Mouse (Mus musculus) embryonic facial prominence, embryonic 13.5 days (tissue): ENCODE data around the gene Bbs9. TPM values are rescaled to one million over a fixed set of nuclear protein-coding genes. Genes with fewer than 3 reads are reported as not detected.
"Not testable (repeated sequence)": the region's sequence is repeated elsewhere in the genome, so short reads cannot be mapped to it uniquely, and the experiment has no call there.

ENCODE experiments used
- ATAC-seq: fragments of 200-750 bp; cut with Nextera tagmentation; 2 replicates; pipeline ENCODE4 v1.8.0; 2017; ENCODE audit warnings: low read depth; ENCODE audit not compliant: insufficient number of reproducible peaks, insufficient read depth, low FRiP score, low TSS enrichment
- H3K27ac ChIP-seq: fragments of 300-500 bp; sonication (generic); 2 replicates; pipeline ENCODE4 v1.5.1; 2015; ENCODE audit warnings: moderate library complexity, mild to moderate bottlenecking, inconsistent platforms
- H3K27me3 ChIP-seq: fragments of 300-500 bp; sonication (generic); 2 replicates; pipeline ENCODE4 v1.6.1; 2015; ENCODE audit warnings: mild to moderate bottlenecking, inconsistent platforms
- H3K36me3 ChIP-seq: fragments of 300-500 bp; sonication (generic); 2 replicates; pipeline ENCODE4 v1.6.1; 2015; ENCODE audit warnings: mild to moderate bottlenecking, inconsistent platforms
- H3K4me1 ChIP-seq: fragments of 300-500 bp; sonication (generic); 2 replicates; pipeline ENCODE4 v1.6.1; 2015; ENCODE audit warnings: inconsistent platforms
- H3K4me2 ChIP-seq: fragments of 300-500 bp; sonication (generic); 2 replicates; pipeline ENCODE4 v1.6.1; 2015; ENCODE audit warnings: moderate library complexity, mild to moderate bottlenecking, inconsistent platforms
- H3K4me3 ChIP-seq: fragments of 300-500 bp; sonication (generic); 2 replicates; pipeline ENCODE4 v1.5.1; 2015; ENCODE audit warnings: mild to moderate bottlenecking, inconsistent platforms
- H3K9ac ChIP-seq: fragments of 300-500 bp; sonication (generic); 2 replicates; pipeline ENCODE4 v1.6.1; 2015; ENCODE audit warnings: mild to moderate bottlenecking, inconsistent platforms
- H3K9me3 ChIP-seq: fragments of 300-500 bp; sonication (generic); 2 replicates; pipeline ENCODE4 v1.6.1; 2016; ENCODE audit warnings: inconsistent platforms
- WGBS: fragments of 180-500 bp; shearing (Covaris S2); methylation state at CpG from one replicate; pipeline ENCODE4 v1.1.7; 2015; ENCODE audit warnings: mixed read lengths; 5-methylcytosine and 5-hydroxymethylcytosine counted together
- polyA plus RNA-seq: library from polyadenylated mRNA; unstranded; fragments of >200 nt; fragmentation: Nextera tagmentation; extraction: Ambion mirVana; gene quantifications from 2 replicates; pipeline ENCODE4 v1.2.1, GENCODE M21; 2015

Bbs9 gene
- polyA plus RNA-seq, 1 experiment from 2014 or later = 13.8 TPM

GRCm38 (mm10) chr9:22702812-22703367 lies 227.4 kb downstream of the Bbs9 start:
- Histone ChIP-seq H3K9me3 (no peaks in the 10 kb centered on the region; the same call in 1 of the 2 replicates), H3K36me3 (0 out of 2 replicates have a peak, but pooled peaks cover 2% of the 10 kb centered on the region), H3K27me3 (peaks cover 15% of the 10 kb centered on the region), H3K4me2 (no peak overlapping the region), H3K4me3 (no peak overlapping the region), H3K27ac (no peak overlapping the region), H3K4me1 (0 out of 2 replicates have a peak, but pooled peaks cover 7% of the 10 kb centered on the region), H3K9ac (no peak overlapping the region)
- 88% methylated on average over 4 of the region's 4 CpGs for WGBS
- ATAC-seq = no peak

GRCm38 (mm10) chr9:22703541-22703940 lies 228.0 kb downstream of the Bbs9 start:
- no peak overlapping the region for H3K9ac ChIP-seq
- 0 out of 2 replicates have a peak, but pooled peaks cover 2% of the 10 kb centered on the region for H3K4me1 ChIP-seq
- ATAC-seq = no peak
- H3K27me3 ChIP-seq = peaks cover 9% of the 10 kb centered on the region
- 0 out of 2 replicates have a peak, but pooled peaks cover 2% of the 10 kb centered on the region for H3K36me3 ChIP-seq
- no peaks in the 10 kb centered on the region; the same call in 1 of the 2 replicates for H3K9me3 ChIP-seq
- H3K27ac ChIP-seq = no peak overlapping the region
- H3K4me2 ChIP-seq = no peak overlapping the region
- WGBS = 97% methylated on average over 2 of the region's 2 CpGs
- H3K4me3 ChIP-seq = no peak overlapping the region

DNA sequence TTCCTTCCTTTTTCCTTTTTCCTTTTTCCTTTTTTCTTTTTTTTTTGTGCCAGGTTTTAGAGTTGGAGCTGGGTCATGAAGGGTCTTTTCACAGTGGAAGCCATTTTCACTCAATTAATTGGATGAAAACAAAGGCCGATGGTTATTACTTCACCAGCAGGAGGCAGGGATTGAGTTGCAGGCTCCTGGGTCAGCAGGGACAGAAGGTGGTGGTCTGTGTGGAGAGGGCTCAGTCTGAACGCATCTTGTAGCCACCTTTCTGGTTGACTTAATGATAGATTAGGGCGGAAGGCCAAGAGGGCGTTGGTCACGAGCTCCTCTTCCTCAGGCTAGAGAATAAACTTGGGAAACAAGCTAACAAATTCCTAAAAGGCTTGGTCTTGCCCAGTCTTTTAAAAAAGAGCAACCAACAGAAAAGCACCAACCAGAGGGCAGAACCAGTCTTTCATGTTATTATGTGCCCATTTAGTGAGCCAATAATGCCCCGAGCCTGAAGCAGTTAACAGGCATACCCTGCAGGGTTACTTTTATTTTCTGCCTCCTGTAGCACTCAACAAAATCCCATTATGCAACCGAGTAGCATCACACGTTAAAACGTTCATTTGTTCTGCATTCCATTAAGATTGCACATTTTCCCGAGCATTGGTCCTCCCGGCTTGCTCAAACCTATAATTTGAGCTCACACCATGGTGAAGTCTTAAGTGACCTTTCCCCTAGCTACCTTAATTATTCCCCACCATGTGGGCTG lies 231.8 kb downstream of the Bbs9 start:
- no peak overlapping the region for H3K4me3 ChIP-seq
- no peak overlapping the region for H3K27ac ChIP-seq
- ATAC-seq = no peak
- whole genome bisulfite sequencing = 24% methylated on average over 11 of the region's 11 CpGs
- peaks cover 11% of the 10 kb centered on the region; the same call in 1 of the 2 replicates for H3K4me1 ChIP-seq
- H3K9ac ChIP-seq = no peak overlapping the region
- H3K9me3 ChIP-seq = no peaks in the 10 kb centered on the region; the same call in 1 of the 2 replicates
- H3K36me3 ChIP-seq = no peaks in the 10 kb centered on the region
- peaks cover 12% of the 10 kb centered on the region for H3K27me3 ChIP-seq
- no peak overlapping the region for H3K4me2 ChIP-seq

DNA sequence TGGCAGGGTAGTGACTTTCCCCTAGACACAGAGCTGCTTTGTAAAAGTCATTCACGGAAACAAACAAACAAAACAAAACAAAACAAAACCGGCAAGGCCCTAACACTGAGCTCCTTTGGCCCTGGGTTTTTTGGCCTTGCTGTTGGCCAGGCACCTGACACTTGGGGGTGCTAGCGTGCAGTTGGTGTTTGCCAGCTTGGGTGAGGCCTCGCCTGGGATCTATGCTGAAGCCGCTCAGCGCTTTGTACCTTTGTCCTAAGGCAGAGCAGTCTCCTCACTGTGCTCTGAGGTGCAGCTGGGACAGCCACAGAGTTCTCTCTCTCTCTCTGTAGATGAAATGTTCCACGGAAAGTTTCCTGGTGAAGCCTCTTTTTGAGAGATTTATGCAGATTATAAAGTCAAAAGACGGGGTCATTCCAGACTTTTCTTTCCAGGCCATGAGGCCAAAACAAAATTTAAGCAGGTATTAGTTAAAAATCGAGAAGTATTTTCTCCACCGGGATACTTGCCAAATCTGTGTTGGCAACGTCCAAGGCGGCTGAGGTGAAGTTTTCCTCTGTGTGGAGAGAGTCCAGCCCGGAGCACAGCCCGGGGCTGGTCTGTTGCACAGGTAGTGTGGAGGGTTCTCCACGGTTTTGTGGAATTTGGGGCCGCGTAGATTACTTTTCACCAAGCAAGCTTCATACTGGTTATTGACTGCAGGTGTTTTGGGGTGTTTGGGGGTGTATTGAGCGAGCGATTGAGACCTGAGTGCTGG lies 233.6 kb downstream of the Bbs9 start:
- WGBS = 37% methylated on average over 19 of the region's 19 CpGs
- no peak for ATAC-seq
- peaks cover 11% of the 10 kb centered on the region; the same call in 1 of the 2 replicates for H3K4me1 ChIP-seq
- no peak overlapping the region for H3K4me3 ChIP-seq
- H3K36me3 ChIP-seq = no peaks in the 10 kb centered on the region
- H3K9me3 ChIP-seq = no peaks in the 10 kb centered on the region
- H3K27ac ChIP-seq = peak overlapping the region; percentile 34; the same call in 1 of the 2 replicates
- H3K27me3 ChIP-seq = peaks cover 12% of the 10 kb centered on the region
- no peak overlapping the region for H3K4me2 ChIP-seq
- H3K9ac ChIP-seq = no peak overlapping the region

GRCm38 (mm10) chr9:22710032-22710431 lies 234.5 kb downstream of the Bbs9 start:
- Histone ChIP-seq H3K9ac (no peak overlapping the region), H3K4me2 (no peak overlapping the region), H3K9me3 (no peaks in the 10 kb centered on the region), H3K27me3 (peaks cover 12% of the 10 kb centered on the region), H3K4me3 (no peak overlapping the region), H3K4me1 (peaks cover 11% of the 10 kb centered on the region; the same call in 1 of the 2 replicates), H3K27ac (0 out of 2 replicates have a peak overlapping the region, but pooled peaks have one; percentile 34), H3K36me3 (no peaks in the 10 kb centered on the region)
- no peak for ATAC-seq
- WGBS = 68% methylated on average over 7 of the region's 7 CpGs

DNA sequence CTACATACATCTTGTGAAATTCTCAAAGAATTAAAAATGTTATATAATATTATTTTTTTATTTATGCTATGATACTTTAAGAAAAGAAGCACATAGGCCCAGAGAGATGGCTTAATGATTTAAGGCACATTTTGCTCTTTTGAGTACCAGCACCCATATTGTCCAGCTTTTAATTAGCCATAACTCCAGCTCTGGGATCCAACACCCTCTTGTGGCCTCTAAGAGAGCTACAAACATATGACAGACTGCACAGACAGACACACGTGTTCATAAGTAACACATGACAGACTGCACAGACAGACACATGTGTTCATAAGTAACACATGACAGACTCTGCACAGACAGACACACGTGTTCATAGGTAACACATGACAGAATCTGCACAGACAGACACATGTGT lies 235.8 kb downstream of the Bbs9 start:
- no peak for ATAC-seq
- H3K4me2 ChIP-seq = no peak overlapping the region

DNA sequence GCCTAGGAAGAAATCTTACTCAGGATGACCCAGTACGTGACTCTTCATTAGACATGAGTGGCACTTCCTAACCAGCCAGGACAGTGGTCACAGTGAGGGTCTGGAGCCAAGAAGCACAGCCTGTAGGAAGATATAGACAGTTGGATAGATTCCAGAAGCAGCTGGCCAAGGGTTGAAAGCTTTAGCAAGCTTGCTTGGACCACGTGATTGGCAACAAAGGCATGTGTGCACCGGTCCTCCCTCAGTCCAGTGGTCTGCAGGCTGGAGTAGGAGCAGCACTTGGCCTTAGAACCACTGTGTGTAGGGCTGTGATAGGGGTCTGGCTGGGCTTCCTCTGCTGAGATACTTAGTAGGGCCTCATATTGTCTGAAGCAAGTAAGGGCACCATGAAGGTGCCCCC lies 237.2 kb downstream of the Bbs9 start:
- no peak overlapping the region for H3K9ac ChIP-seq
- peaks cover 8% of the 10 kb centered on the region; the same call in 1 of the 2 replicates for H3K4me1 ChIP-seq
- no peak overlapping the region for H3K4me3 ChIP-seq
- no peaks in the 10 kb centered on the region for H3K9me3 ChIP-seq
- 79% methylated on average over 3 of the region's 3 CpGs for WGBS
- no peak overlapping the region for H3K27ac ChIP-seq
- ATAC-seq = no peak
- H3K27me3 ChIP-seq = peaks cover 9% of the 10 kb centered on the region; the same call in 1 of the 2 replicates
- no peak overlapping the region for H3K4me2 ChIP-seq
- H3K36me3 ChIP-seq = no peaks in the 10 kb centered on the region

More for the DNA sequence above, 235.8 kb downstream of the Bbs9 start:
- Histone ChIP-seq H3K4me3 (no peak overlapping the region), H3K4me1 (peaks cover 11% of the 10 kb centered on the region; the same call in 1 of the 2 replicates), H3K27ac (no peak overlapping the region), H3K27me3 (peaks cover 11% of the 10 kb centered on the region), H3K9me3 (no peaks in the 10 kb centered on the region), H3K9ac (no peak overlapping the region), H3K36me3 (no peaks in the 10 kb centered on the region)
- WGBS = 84% methylated on average over 2 of the region's 2 CpGs

GRCm38 (mm10) chr9:22713286-22713685 lies 237.8 kb downstream of the Bbs9 start:
- H3K9ac ChIP-seq, H3K9me3 ChIP-seq, H3K27ac ChIP-seq, H3K27me3 ChIP-seq, H3K4me1 ChIP-seq, H3K4me2 ChIP-seq, H3K4me3 ChIP-seq, H3K36me3 ChIP-seq, ATAC-seq: not testable (repeated sequence)
- 30% methylated on average over 4 of the region's 4 CpGs for WGBS

DNA sequence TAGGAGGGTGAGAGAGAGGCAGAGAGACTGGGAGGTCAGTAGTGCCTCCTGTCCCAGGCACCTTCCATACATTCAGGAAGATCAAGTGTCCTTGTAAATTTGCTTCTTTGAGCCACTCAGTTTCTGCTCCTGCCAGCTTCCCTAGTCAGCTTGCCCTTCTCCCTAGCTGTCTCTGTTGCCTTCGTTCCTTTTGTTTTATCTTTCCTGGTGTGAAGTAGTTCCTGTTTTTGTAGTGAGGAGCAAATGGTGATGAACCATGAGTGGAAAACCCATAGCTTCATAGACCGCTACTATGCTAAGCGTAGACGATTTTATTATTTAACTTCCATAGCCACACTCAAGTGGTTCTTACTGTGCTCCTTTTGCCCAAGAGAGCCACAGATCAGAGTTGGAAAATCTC lies 242.1 kb downstream of the Bbs9 start:
- Histone ChIP-seq H3K9ac (no peak overlapping the region), H3K36me3 (no peaks in the 10 kb centered on the region), H3K27ac (no peak overlapping the region), H3K4me3 (no peak overlapping the region), H3K9me3 (no peaks in the 10 kb centered on the region), H3K4me1 (no peaks in the 10 kb centered on the region), H3K27me3 (no peaks in the 10 kb centered on the region), H3K4me2 (no peak overlapping the region)
- WGBS = 89% methylated on average over 4 of the region's 4 CpGs
- ATAC-seq = no peak

DNA sequence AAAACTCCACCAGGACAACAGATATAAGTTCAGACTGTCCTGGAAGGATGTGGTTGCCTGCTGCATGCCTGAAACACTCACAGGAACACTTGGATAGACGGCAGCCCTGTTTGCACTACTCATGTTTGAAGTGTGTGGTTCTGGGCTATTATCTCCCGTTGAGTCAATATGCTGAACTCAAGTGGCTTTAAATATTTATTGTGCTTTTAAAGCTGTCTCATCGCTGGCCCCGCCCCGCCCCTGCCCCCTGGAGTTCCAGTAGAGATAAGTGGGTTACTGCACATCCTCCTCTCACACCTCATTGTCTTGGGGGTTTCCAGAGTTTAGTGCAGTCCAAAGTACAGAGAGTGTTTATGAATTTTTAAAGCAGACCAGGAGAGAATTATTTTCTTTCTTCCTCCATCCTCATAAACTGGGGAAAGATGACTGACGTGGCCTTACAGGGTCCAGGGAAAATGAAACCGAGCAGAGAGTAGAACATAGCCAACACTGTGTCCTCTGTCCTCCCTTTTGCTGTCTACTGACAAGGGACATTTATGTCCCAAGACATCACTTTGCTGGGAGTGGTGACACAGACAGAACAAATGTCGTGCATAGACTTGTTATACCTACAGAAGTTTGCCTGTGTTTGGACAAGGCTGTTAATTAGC lies 242.8 kb downstream of the Bbs9 start:
- no peaks in the 10 kb centered on the region for H3K27me3 ChIP-seq
- ATAC-seq = no peak
- 83% methylated on average over 8 of the region's 8 CpGs for WGBS
- H3K27ac ChIP-seq = no peak overlapping the region
- no peaks in the 10 kb centered on the region for H3K36me3 ChIP-seq
- no peak overlapping the region for H3K4me3 ChIP-seq
- H3K4me2 ChIP-seq = no peak overlapping the region
- no peak overlapping the region for H3K9ac ChIP-seq
- no peaks in the 10 kb centered on the region for H3K4me1 ChIP-seq
- no peaks in the 10 kb centered on the region for H3K9me3 ChIP-seq

DNA sequence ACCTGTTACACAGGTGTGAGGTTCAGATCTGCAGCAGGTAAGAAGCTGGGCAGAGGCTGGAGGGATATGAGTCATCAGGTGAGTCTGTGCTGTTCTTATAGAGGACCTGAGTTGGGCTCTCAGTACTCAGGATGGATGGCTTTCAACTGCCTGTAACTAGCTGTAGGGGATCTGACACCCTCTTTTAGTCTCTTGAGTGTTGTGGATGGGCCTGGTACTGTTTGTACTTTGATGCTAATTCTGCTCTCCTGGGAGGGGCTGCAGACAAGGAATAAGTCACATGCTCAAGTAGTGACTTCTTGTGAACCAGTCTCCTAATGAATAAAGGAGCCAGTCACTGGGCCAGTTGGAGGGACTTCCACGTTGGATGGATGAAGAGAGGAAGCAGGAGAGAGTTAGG lies 257.1 kb downstream of the Bbs9 start:
- no peak overlapping the region for H3K4me3 ChIP-seq
- WGBS = 76% methylated on average over 1 of the region's 1 CpGs

More for the DNA sequence above, 257.1 kb downstream of the Bbs9 start:
- no peaks in the 10 kb centered on the region for H3K4me1 ChIP-seq
- no peaks in the 10 kb centered on the region for H3K9me3 ChIP-seq
- no peaks in the 10 kb centered on the region for H3K36me3 ChIP-seq
- no peak for ATAC-seq
- H3K9ac ChIP-seq = no peak overlapping the region
- H3K4me2 ChIP-seq = no peak overlapping the region
- no peaks in the 10 kb centered on the region for H3K27me3 ChIP-seq
- no peak overlapping the region for H3K27ac ChIP-seq
